Mouse (Mus musculus) forebrain, embryonic 16.5 days (tissue): ENCODE results near the gene Irx4. TPM values are rescaled to one million over a fixed set of nuclear protein-coding genes. Genes with fewer than 3 reads are reported as not detected.

Experiments used
- ATAC-seq: fragments of 200-750 bp; cut with Nextera tagmentation; 2 replicates; pipeline ENCODE4 v1.8.0; 2017; ENCODE audit warnings: mild to moderate bottlenecking, moderate library complexity
- H3K27ac ChIP-seq: fragments of 300-500 bp; sonication (generic); 2 replicates; pipeline ENCODE4 v1.5.1; 2014; ENCODE audit warnings: low read length, control low read depth
- H3K27me3 ChIP-seq: fragments of 300-500 bp; sonication (generic); replicated peaks from 2 replicates; pipeline ENCODE4 v1.6.1; 2014; ENCODE audit warnings: low read length; ENCODE audit not compliant: control insufficient read depth, insufficient read depth
- H3K36me3 ChIP-seq: fragments of 300-500 bp; sonication (generic); 2 replicates; pipeline ENCODE4 v1.6.1; 2014; ENCODE audit not compliant: control insufficient read depth, insufficient read depth
- H3K4me1 ChIP-seq: fragments of 300-500 bp; sonication (generic); replicated peaks from 2 replicates; pipeline ENCODE4 v1.6.1; 2014; ENCODE audit warnings: low read length; ENCODE audit not compliant: control insufficient read depth, insufficient read depth
- H3K4me2 ChIP-seq: fragments of 300-500 bp; sonication (generic); 2 replicates; pipeline ENCODE4 v1.6.1; 2014; ENCODE audit warnings: mild to moderate bottlenecking, low read length, control low read depth
- H3K4me3 ChIP-seq: fragments of 300-500 bp; sonication (generic); replicated peaks from 2 replicates; pipeline ENCODE4 v1.5.1; 2014; ENCODE audit warnings: mild to moderate bottlenecking, low read length, control low read depth
- H3K9ac ChIP-seq: fragments of 300-500 bp; sonication (generic); replicated peaks from 2 replicates; pipeline ENCODE4 v1.6.1; 2014; ENCODE audit warnings: low read depth, low read length, control low read depth
- H3K9me3 ChIP-seq: fragments of 300-500 bp; sonication (generic); 2 replicates; pipeline ENCODE4 v1.6.1; 2016; ENCODE audit warnings: low read length; ENCODE audit not compliant: control insufficient read depth
- WGBS: fragments of 180-500 bp; shearing (Covaris S2); extraction: QIAGEN DNeasy Blood & Tissue Kit; methylation state at CpG from one replicate; pipeline ENCODE4 v1.1.7; 2014; 5-methylcytosine and 5-hydroxymethylcytosine counted together
- polyA plus RNA-seq: library from polyadenylated mRNA; unstranded; fragments of >200 nt; fragmentation: Nextera tagmentation; extraction: Ambion mirVana; gene quantifications from 2 replicates; pipeline ENCODE4 v1.2.1, GENCODE M21; 2015

Gene Irx4
- polyA plus RNA-seq, 1 experiment from 2014 or later: not detected

DNA sequence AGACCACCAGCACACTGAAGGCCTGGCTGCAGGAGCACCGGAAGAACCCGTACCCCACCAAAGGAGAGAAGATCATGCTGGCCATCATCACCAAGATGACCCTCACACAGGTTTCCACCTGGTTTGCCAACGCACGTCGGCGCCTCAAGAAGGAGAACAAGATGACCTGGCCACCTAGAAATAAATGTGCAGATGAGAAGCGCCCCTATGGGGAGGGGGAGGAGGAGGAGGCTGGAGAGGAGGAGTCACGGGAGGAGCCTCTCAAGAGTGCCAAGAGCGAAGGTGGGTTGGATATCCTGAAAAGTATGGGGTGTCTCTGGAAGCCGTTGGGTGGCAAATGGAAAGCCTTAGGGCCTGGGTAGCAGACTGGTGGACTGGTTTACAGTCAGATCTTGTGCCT is 7.3 kb downstream of the Irx4 start:
- Histone ChIP-seq H3K36me3 (no peaks in the 10 kb centered on the region), H3K27ac (no peak overlapping the region), H3K4me3 (no peak overlapping the region), H3K27me3 (peaks cover 82% of the 10 kb centered on the region), H3K4me2 (no peak overlapping the region), H3K4me1 (peaks cover 35% of the 10 kb centered on the region), H3K9me3 (no peaks in the 10 kb centered on the region), H3K9ac (no peak overlapping the region)
- ATAC-seq: no peak
- WGBS: 2% methylated on average over 10 of the region's 10 CpGs

DNA sequence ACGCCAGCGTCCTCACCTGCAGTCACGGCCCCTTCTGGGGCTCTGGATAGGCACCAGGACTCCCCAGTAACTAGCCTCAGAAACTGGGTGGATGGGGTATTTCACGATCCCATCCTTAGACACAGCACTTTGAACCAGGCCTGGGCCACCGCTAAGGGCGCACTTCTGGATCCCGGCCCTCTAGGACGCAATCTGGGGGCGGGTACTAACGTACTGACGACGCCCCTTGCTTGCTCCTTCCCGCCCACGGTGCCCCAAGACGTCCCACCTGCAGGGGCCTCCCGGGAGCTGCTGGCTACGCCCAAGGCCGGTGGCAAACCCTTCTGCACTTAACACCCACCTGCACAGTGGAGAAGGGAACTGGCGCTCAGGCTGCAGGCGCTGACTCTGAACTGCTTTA is 8.4 kb downstream of the Irx4 start:
- Histone ChIP-seq H3K9ac (no peak overlapping the region), H3K9me3 (no peaks in the 10 kb centered on the region), H3K4me2 (no peak overlapping the region), H3K4me1 (peaks cover 27% of the 10 kb centered on the region), H3K36me3 (no peaks in the 10 kb centered on the region), H3K27me3 (peaks cover 85% of the 10 kb centered on the region), H3K27ac (no peak overlapping the region), H3K4me3 (no peak overlapping the region)
- 0 out of 2 replicates have a peak, but pooled peaks have one; percentile 24 for ATAC-seq
- WGBS: 0% methylated on average over 20 of the region's 20 CpGs

DNA sequence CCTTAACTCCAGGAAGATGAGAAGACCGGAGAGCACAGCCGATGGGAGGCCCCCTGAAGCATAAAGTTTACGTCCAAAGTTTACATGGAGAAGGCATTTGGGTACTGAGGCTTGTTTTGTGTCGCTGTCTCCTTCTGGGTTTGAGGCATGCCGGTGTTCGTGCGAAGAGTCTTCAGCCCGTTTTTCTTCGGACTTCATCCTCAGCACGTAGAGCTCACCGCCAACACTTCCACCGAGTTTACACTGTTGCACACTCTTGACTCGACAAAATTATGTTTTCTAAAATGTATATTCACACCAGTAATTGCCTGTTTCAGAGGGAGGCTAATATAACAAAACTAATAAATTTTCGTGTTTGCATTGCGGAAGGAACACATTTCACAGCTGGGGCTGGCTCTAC is 9.0 kb downstream of the Irx4 start:
- H3K4me1 ChIP-seq: peaks cover 26% of the 10 kb centered on the region
- no peak overlapping the region for H3K9ac ChIP-seq
- peaks cover 89% of the 10 kb centered on the region for H3K27me3 ChIP-seq
- H3K36me3 ChIP-seq: no peaks in the 10 kb centered on the region
- WGBS: 4% methylated on average over 15 of the region's 15 CpGs
- ATAC-seq: no peak
- no peak overlapping the region for H3K4me2 ChIP-seq
- H3K4me3 ChIP-seq: no peak overlapping the region
- no peak overlapping the region for H3K27ac ChIP-seq
- H3K9me3 ChIP-seq: no peaks in the 10 kb centered on the region

DNA sequence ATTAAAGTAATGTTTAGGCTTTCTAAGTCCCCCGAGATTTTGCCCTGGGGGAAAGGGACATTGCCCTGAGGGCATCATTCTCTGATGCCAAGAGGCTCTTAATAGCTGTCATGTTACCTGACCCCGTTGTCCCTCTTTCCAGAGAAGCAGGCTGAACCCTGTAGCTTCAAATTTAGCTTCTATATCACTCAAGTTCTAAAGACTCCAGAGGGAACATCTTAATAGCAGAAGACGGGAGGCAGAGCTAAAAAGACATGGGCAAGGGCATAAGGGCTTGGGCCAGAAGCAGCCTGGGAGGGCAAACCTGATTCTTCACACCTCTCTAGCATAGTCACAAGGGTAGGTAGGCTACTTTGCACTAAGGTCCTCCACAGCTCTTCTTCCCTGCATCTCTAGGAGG is 9.6 kb downstream of the Irx4 start:
- 12% methylated on average over 3 of the region's 3 CpGs for WGBS
- no peak overlapping the region for H3K4me3 ChIP-seq
- no peaks in the 10 kb centered on the region for H3K36me3 ChIP-seq
- ATAC-seq: no peak
- H3K27ac ChIP-seq: no peak overlapping the region
- no peak overlapping the region for H3K9ac ChIP-seq
- no peaks in the 10 kb centered on the region for H3K9me3 ChIP-seq
- H3K4me1 ChIP-seq: peaks cover 26% of the 10 kb centered on the region
- H3K4me2 ChIP-seq: no peak overlapping the region
- H3K27me3 ChIP-seq: peaks cover 84% of the 10 kb centered on the region

DNA sequence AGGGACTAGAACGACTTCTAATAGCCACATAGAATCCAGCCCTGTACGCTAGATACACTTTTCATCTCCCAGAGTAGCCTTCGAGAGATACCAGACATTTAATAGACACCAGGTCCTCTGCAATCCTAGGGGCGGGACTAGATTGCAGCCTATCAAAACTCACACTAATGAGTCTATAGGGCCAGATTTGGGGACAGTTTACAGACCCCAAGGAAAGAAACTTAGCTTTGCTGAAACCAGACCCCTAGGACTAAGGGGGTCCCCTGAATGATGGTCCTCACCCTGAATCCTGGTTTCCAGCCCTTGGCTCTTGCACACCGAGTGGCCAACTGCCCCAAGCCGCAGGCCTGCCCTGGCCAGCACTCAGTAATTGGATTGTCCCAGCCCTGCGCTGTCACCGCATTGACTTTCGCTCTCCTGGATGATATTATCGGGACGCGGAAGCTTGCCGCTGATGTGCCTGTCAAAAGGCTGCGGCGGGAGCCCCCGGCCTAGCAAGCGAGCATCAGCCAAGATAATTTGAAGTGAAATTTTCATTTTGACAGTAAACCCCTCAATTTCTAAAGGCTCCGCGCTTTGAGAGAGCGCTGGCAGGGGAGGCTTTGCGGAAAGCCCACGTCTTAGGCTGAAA is 10.3 kb downstream of the Irx4 start:
- Histone ChIP-seq H3K4me2 (no peak overlapping the region), H3K9me3 (no peaks in the 10 kb centered on the region), H3K27me3 (peaks cover 79% of the 10 kb centered on the region), H3K27ac (no peak overlapping the region), H3K9ac (no peak overlapping the region), H3K36me3 (no peaks in the 10 kb centered on the region), H3K4me1 (peaks cover 21% of the 10 kb centered on the region), H3K4me3 (no peak overlapping the region)
- no peak for ATAC-seq
- WGBS: 2% methylated on average over 22 of the region's 22 CpGs

DNA sequence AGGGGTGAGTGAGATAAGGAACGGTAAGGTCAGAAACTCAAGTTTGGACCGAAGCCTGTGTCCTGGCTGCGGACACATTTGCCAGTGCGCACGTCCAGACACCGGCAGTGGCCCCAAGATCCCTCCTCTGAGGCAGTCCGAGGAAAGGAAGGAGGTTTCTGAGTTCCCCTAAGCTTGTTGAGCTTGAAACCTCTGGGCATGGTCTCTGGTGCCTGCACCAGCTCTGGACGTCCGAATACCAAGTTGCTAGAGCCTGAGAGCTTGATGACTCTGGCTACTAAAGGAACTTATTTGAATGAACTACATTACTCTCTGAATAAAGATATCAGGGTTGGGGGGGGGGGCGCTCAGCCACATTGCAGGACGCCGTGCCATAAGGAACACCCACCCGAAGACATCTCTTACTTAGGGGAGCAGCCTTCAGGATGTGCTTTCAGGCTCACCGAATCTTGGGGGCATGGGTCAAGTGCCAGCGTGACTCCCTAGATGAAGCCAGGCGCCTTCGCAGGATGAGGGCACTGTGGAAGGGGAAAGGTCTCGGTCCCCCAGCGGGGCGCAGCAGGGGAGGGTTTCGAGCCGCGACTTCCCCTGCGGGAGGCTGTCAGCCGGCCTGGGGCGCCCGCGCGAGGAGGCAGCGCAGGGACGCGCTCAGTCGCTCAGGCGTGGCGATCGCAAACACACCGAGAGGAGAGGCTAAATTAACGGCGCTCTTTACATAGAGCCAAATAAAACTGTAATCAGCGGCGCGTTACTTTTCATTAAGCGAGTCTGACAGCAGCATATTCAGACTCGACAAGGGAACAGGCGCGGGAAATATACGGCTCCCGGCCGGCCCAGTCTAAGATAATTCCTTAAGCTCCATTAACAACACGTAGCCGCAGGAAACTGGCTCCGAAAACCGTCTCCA is 11.3 kb downstream of the Irx4 start:
- Histone ChIP-seq H3K27ac (no peak overlapping the region), H3K9ac (0 out of 2 replicates have a peak overlapping the region, but pooled peaks have one; percentile 5), H3K4me2 (peak overlapping the region; percentile 50), H3K36me3 (no peaks in the 10 kb centered on the region), H3K27me3 (peaks cover 78% of the 10 kb centered on the region), H3K4me3 (peak overlapping the region; percentile 32), H3K9me3 (no peaks in the 10 kb centered on the region), H3K4me1 (peaks cover 21% of the 10 kb centered on the region)
- whole genome bisulfite sequencing: under 1% methylated on average over 53 of the region's 53 CpGs
- ATAC-seq: no peak

DNA sequence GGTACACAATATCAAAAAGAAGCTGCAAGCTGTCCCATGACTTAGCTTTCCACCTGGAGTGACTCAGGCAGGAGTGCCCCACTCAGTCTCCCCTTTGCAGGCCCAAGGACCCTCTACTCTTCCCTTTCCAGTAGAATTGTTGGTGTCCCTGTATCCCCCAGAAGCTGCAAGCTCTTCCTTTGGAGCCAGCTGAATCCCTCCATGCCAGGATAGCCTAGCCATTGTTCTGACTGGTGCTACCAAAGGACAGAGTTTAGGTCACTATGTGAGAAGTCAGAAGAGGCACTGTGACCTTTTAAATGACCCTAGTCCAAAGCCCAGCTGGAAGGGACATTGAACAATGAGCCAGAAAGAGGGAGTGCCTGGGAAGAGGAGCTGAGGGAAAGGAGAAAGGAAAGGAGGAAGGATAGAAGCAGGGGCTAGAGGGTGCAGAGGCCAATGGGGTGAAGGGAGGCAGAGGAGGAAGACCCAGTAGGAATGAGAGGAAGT is 12.6 kb downstream of the Irx4 start:
- H3K9ac ChIP-seq: no peak overlapping the region

DNA sequence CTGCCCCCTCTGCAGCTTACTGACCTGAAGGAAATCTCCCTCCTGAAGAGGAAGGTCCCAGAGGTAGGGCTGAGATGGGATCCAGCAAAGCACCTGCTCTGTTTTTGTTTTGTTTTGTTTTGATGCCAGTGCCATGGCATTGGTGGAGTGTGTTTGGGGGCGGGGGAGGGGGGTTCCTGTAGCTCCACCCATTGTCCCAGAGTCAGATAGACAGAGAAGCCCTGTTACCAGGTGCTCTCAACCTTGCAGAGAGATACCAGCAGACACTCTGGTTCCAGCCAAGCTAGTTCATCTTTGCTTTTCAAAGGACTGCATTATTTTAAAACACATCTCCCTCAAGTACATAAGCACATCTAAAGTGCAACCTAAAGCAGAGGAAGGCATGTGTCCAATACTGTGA is 13.3 kb downstream of the Irx4 start:
- Histone ChIP-seq H3K36me3 (no peaks in the 10 kb centered on the region), H3K27ac (no peak overlapping the region), H3K9ac (no peak overlapping the region), H3K4me3 (no peak overlapping the region), H3K4me1 (peaks cover 21% of the 10 kb centered on the region), H3K9me3 (no peaks in the 10 kb centered on the region), H3K4me2 (no peak overlapping the region), H3K27me3 (peaks cover 58% of the 10 kb centered on the region)
- no peak for ATAC-seq
- WGBS: 36% methylated on average over 1 of the region's 1 CpGs

More for the DNA sequence above, 12.6 kb downstream of the Irx4 start:
- Histone ChIP-seq H3K4me3 (no peak overlapping the region), H3K36me3 (no peaks in the 10 kb centered on the region), H3K4me2 (no peak overlapping the region), H3K4me1 (peaks cover 21% of the 10 kb centered on the region), H3K27me3 (peaks cover 65% of the 10 kb centered on the region), H3K9me3 (no peaks in the 10 kb centered on the region), H3K27ac (no peak overlapping the region)
- no peak for ATAC-seq

DNA sequence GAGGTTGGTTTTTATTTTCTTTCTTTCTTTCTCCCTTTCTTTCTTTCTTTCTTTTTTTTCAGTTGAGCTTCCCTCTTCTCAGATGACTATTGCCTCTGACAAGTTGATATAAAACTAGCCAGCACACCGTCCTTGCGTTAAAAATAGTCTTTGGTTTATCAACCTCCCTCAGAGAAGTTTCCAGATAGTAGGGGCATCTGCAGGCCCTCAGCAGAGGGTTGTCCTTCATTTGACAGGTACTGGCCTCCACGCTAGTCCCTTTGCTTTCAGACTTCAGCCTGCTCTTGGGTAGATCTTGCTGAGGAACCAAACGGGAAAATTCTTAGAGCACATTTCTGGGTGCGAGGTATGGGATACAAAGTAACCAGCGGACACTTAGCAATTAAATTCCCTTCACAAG is 17.1 kb downstream of the Irx4 start:
- no peak for ATAC-seq
- Histone ChIP-seq H3K27ac (no peak overlapping the region), H3K27me3 (peaks cover 24% of the 10 kb centered on the region), H3K4me1 (peaks cover under 1% of the 10 kb centered on the region; the same call in 1 of the 2 replicates), H3K9ac (no peak overlapping the region), H3K4me3 (no peak overlapping the region), H3K9me3 (no peaks in the 10 kb centered on the region), H3K36me3 (no peaks in the 10 kb centered on the region), H3K4me2 (no peak overlapping the region)
- WGBS: 87% methylated on average over 6 of the region's 6 CpGs
